Mouse (Mus musculus) bone marrow, adult 2 months (tissue): ENCODE measurements around the gene Cdadc1. TPM values are rescaled to one million over a fixed set of nuclear protein-coding genes. Genes with fewer than 3 reads are reported as not detected.

Source experiments
- H3K27ac ChIP-seq: fragments of 200-500 bp; 2 replicates; pipeline ENCODE4 v1.5.1; 2012; ENCODE audit warnings: low read depth, mild to moderate bottlenecking, control low read depth, inconsistent platforms, low read length; ENCODE audit not compliant: control insufficient read depth, poor library complexity, insufficient read depth
- H3K4me1 ChIP-seq: fragments of 200-500 bp; 2 replicates; pipeline ENCODE4 v1.6.1; 2011; ENCODE audit warnings: low read length; ENCODE audit not compliant: control insufficient read depth, insufficient read depth
- H3K4me3 ChIP-seq: fragments of 200-500 bp; replicated peaks from 2 replicates; pipeline ENCODE3; 2011; ENCODE audit warnings: mild to moderate bottlenecking, low read depth, low read length, control low read depth; ENCODE audit not compliant: control insufficient read depth
- CTCF ChIP-seq: fragments of 200-500 bp; IDR thresholded peaks from 2 replicates; pipeline ENCODE4 v1.5.1; 2011; ENCODE audit warnings: low read length, control low read depth; ENCODE audit not compliant: control insufficient read depth, insufficient read depth
- POLR2A ChIP-seq: fragments of 200-500 bp; IDR thresholded peaks from 2 replicates; pipeline ENCODE4 v1.6.1; 2011; ENCODE audit warnings: low read depth, mild to moderate bottlenecking, control low read depth, low read length, borderline replicate concordance; ENCODE audit not compliant: control insufficient read depth
- WGBS: fragments of 180-500 bp; shearing (Covaris S2); methylation state at CpG from one replicate; pipeline ENCODE4 v1.1.7; 2018; 5-methylcytosine and 5-hydroxymethylcytosine counted together
- polyA plus RNA-seq: library from polyadenylated mRNA; stranded (reverse); fragments of >200 nt; gene quantifications from 2 replicates; pipeline ENCODE4 v1.2.4, GENCODE M21; 2011; ENCODE audit warnings: low replicate concordance; ENCODE audit not compliant: missing spikeins, insufficient read depth, insufficient read length

The Cdadc1 gene
- polyA plus RNA-seq, 1 experiment: 24.1 TPM

DNA sequence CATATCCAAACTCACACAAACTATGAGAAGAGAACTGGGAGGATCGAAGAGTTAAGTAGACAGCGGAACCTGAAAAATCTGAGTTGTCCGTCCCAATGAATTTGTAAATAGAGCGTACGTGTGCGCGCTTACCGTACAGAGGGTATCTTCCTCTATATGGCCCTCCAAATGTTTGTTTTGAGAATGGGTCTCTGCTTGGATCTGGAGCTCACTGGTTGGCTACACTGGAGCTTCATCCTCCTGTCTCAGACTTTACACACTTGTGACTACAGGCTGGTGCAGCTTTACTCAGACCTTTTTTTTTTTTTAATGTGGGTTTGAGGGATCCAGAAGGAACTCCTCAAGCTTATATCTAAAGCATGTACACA lies 485 bp upstream of the Cdadc1 start:
- Histone ChIP-seq H3K4me3 (peak overlapping the region; percentile 97), H3K4me1 (no peaks in the 10 kb centered on the region; the same call in 1 of the 2 replicates), H3K27ac (no peak overlapping the region; the same call in 1 of the 2 replicates)
- TF ChIP-seq CTCF: no peak
- no peak for TF ChIP-seq POLR2A
- WGBS: 1% methylated on average over 8 of the region's 8 CpGs

GRCm38 (mm10) chr14:59594988-59595387 lies 2.8 kb downstream of the Cdadc1 start:
- Histone ChIP-seq H3K4me3 (no peak overlapping the region), H3K27ac (no peak overlapping the region), H3K4me1 (no peaks in the 10 kb centered on the region; the same call in 1 of the 2 replicates)
- WGBS: 91% methylated on average over 3 of the region's 3 CpGs
- TF ChIP-seq CTCF: no peak
- TF ChIP-seq POLR2A: no peak

DNA sequence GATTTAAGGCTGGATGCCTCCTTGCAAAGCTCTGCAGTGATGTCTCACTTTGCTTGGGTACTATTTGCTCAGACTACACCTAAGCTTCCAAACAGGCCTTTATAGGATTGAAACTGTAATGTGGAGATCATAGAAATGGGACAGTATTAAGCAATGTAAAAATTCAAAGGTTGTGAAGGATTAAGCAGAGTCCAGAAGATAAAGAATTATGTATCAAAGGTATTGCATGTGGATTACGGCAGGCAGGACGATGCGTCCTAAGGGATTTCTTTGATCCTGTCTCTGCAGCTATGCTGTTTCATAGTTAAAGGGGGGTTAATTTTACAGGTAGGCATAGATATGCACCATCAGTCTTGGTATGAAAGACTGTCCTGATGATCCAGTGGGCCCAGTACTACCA lies 5.2 kb downstream of the Cdadc1 start:
- no peak overlapping the region for H3K27ac ChIP-seq
- no peak overlapping the region for H3K4me3 ChIP-seq
- no peak for TF ChIP-seq POLR2A
- TF ChIP-seq CTCF: no peak
- H3K4me1 ChIP-seq: no peaks in the 10 kb centered on the region; the same call in 1 of the 2 replicates
- WGBS: 91% methylated on average over 3 of the region's 3 CpGs

- WGBS: 34% methylated on average over 8 of the region's 8 CpGs
- H3K4me1 ChIP-seq: no peaks in the 10 kb centered on the region; the same call in 1 of the 2 replicates
- no peak overlapping the region for H3K27ac ChIP-seq
- H3K4me3 ChIP-seq: no peak overlapping the region
- no peak for TF ChIP-seq CTCF
- TF ChIP-seq POLR2A: no peak
These were observed 5.9 kb downstream of the Cdadc1 start for GRCm38 (mm10) chr14:59591901-59592300.

DNA sequence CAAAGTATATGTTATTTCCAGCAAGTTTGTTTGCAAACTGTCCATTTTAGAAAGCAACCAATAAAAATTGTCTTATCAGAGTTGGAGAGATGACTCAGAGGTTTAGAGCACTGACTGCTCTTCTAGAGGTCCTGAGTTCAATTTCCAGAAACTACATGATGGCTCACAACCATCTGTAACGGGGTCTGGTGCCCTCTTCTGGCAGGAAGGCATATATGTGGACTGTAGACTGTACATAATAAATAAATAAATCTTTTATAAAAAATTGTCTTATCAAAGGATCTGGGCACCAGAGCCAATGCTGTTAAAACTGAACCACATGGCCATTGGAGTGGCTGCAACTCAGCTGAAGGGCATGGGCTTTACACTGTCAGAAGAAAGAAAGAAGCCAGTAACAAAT lies 7.1 kb downstream of the Cdadc1 start:
- 67% methylated on average over 1 of the region's 1 CpGs for WGBS

DNA sequence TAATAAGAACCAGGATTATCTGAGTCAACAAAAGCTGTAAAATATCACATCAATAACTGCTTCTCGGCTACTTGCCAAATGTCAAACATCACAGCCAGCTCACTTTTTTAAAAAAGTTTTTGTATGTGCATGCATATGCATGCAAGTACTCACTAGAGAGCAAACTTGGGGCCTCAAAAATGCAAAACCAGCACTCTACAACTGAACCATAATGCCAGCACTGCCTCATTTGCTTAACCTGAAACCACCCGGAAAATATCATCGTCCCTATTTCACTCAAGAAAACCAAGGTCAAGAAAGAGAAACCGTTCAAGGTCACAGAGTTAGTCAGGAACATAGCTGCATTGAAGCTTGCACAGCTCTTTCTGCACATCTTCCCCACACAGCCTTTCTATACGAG lies 21.4 kb downstream of the Cdadc1 start:
- TF ChIP-seq POLR2A: no peak
- TF ChIP-seq CTCF: no peak
- H3K27ac ChIP-seq: no peak overlapping the region
- no peak overlapping the region for H3K4me3 ChIP-seq
- WGBS: 92% methylated on average over 5 of the region's 5 CpGs
- peaks cover 1% of the 10 kb centered on the region; the same call in 1 of the 2 replicates for H3K4me1 ChIP-seq

More for the DNA sequence above, 7.1 kb downstream of the Cdadc1 start:
- TF ChIP-seq POLR2A: no peak
- 0 out of 2 replicates have a peak, but pooled peaks have one; percentile 9 for TF ChIP-seq CTCF
- Histone ChIP-seq H3K4me1 (no peaks in the 10 kb centered on the region; the same call in 1 of the 2 replicates), H3K27ac (no peak overlapping the region), H3K4me3 (no peak overlapping the region)

- TF ChIP-seq CTCF: no peak
- WGBS: 86% methylated on average over 6 of the region's 6 CpGs
These were observed 31.0 kb downstream of the Cdadc1 start for GRCm38 (mm10) chr14:59566756-59567155.

GRCm38 (mm10) chr14:59557886-59558285 lies 39.9 kb downstream of the Cdadc1 start:
- 83% methylated on average over 1 of the region's 1 CpGs for WGBS
- Histone ChIP-seq H3K4me3 (no peak overlapping the region), H3K27ac (peak overlapping the region; percentile 62; the same call in 1 of the 2 replicates), H3K4me1 (peaks cover 4% of the 10 kb centered on the region; the same call in 1 of the 2 replicates)
- TF ChIP-seq CTCF: no peak
- TF ChIP-seq POLR2A: no peak

More at GRCm38 (mm10) chr14:59566756-59567155, 31.0 kb downstream of the Cdadc1 start:
- Histone ChIP-seq H3K4me1 (no peaks in the 10 kb centered on the region), H3K27ac (no peak overlapping the region), H3K4me3 (no peak overlapping the region)

DNA sequence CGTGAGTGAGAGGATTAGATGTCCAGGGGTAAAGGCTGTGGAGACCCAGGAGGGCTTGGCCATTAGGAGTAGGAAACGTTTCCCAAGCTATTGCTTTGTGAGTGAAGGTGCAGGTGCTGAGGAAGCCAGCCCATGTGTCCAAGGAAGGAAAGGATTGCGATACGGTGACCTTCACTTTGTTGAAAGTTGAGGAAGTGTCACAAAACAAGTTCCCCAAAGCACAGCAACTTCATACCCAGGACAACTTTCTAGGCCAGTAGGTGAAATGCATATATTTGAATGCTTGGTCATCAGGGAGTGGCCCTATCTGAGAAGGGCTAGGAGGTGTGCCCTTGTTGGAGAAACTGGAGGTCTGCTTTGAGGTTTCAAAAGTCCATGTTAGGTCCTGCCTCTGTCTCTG lies 40.7 kb downstream of the Cdadc1 start:
- peak overlapping the region; percentile 80 for H3K27ac ChIP-seq
- WGBS: 22% methylated on average over 4 of the region's 4 CpGs

More for the DNA sequence above, 40.7 kb downstream of the Cdadc1 start:
- TF ChIP-seq POLR2A: no peak
- TF ChIP-seq CTCF: no peak
- peaks cover 4% of the 10 kb centered on the region; the same call in 1 of the 2 replicates for H3K4me1 ChIP-seq
- no peak overlapping the region for H3K4me3 ChIP-seq
